Mouse (Mus musculus) kidney, adult 2 months (tissue): ENCODE results near the gene Trim37. TPM values are rescaled to one million over a fixed set of nuclear protein-coding genes. Genes with fewer than 3 reads are reported as not detected.

Experiments used
- DNase-seq: peaks from one replicate; pipeline ENCODE4 v3.0.0; 2021
- H3K27ac ChIP-seq: fragments of 200-500 bp; 2 replicates; pipeline ENCODE4 v1.5.1; 2012; ENCODE audit warnings: low read depth, low read length, control low read depth, inconsistent platforms; ENCODE audit not compliant: insufficient read depth
- H3K27me3 ChIP-seq: fragments of 200-500 bp; replicated peaks from 2 replicates; pipeline ENCODE4 v1.6.1; 2012; ENCODE audit warnings: mild to moderate bottlenecking, moderate library complexity, low read length, inconsistent platforms; ENCODE audit not compliant: control insufficient read depth, insufficient read depth
- H3K36me3 ChIP-seq: fragments of 200-500 bp; 2 replicates; pipeline ENCODE4 v1.6.1; 2012; ENCODE audit warnings: mild to moderate bottlenecking, moderate library complexity, low read length, inconsistent platforms; ENCODE audit not compliant: control insufficient read depth, insufficient read depth
- H3K4me1 ChIP-seq: fragments of 200-500 bp; 2 replicates; pipeline ENCODE4 v1.6.1; 2011; ENCODE audit warnings: low read length; ENCODE audit not compliant: control insufficient read depth, insufficient read depth
- H3K4me3 ChIP-seq: fragments of 200-500 bp; 2 replicates; pipeline ENCODE4 v1.5.1; 2011; ENCODE audit warnings: mild to moderate bottlenecking, low read depth, low read length, control low read depth; ENCODE audit not compliant: insufficient read depth
- CTCF ChIP-seq: fragments of 200-500 bp; conservative IDR thresholded peaks from 2 replicates; pipeline ENCODE4 v1.5.1; 2011; ENCODE audit warnings: low read depth, mild to moderate bottlenecking, control low read depth, low read length, moderate library complexity, mixed read lengths; ENCODE audit not compliant: insufficient read depth, insufficient read length
- POLR2A ChIP-seq: fragments of 200-500 bp; IDR thresholded peaks from one replicate; pipeline ENCODE4 v1.6.1; 2011; ENCODE audit warnings: low read depth, low read length, control low read depth
- WGBS: fragments of 180-500 bp; shearing (Covaris S2); methylation state at CpG from one replicate; pipeline ENCODE4 v1.1.7; 2018; 5-methylcytosine and 5-hydroxymethylcytosine counted together
- polyA plus RNA-seq: library from polyadenylated mRNA; depleted of rRNA; stranded (reverse); fragments of >200 nt; gene quantifications from 2 replicates; pipeline ENCODE4 v1.2.3, GENCODE M21; 2012; rRNA removed

The Trim37 gene
- 3.9 and 5.1 TPM in 2 replicates for polyA plus RNA-seq

- Histone ChIP-seq H3K36me3 (no peaks in the 10 kb centered on the region), H3K4me3 (peak within 1 kb of the TSS; percentile 85), H3K4me1 (peaks cover 4% of the 10 kb centered on the region; the same call in 1 of the 2 replicates), H3K27ac (peak within 1 kb of the TSS; percentile 63), H3K27me3 (no peaks in the 10 kb centered on the region)
- under 1% methylated on average over 102 of the region's 105 CpGs for WGBS
- TF ChIP-seq CTCF (no peak), POLR2A (no peak)
- peak; percentile 94 for DNase-seq
These were observed at the start of gene Trim37 for GRCm38 (mm10) chr11:87126824-87127816. TSS of gene Trim37 (plus strand) at chr11:87127077.

- DNase-seq = no peak
- 48% methylated on average over 1 of the region's 1 CpGs for WGBS
- Histone ChIP-seq H3K36me3 (no peaks in the 10 kb centered on the region; the same call in none of the 2 replicates), H3K27me3 (no peaks in the 10 kb centered on the region), H3K4me1 (peaks cover 17% of the 10 kb centered on the region; the same call in 1 of the 2 replicates), H3K27ac (no peak overlapping the region), H3K4me3 (no peak overlapping the region)
- TF ChIP-seq CTCF (no peak), POLR2A (no peak)
These were observed 43.2 kb upstream of the Trim37 start for GRCm38 (mm10) chr11:87083712-87084111.

- 85% methylated on average over 13 of the region's 13 CpGs for WGBS
- Histone ChIP-seq H3K27me3 (no peaks in the 10 kb centered on the region), H3K4me1 (peaks cover 17% of the 10 kb centered on the region; the same call in 1 of the 2 replicates), H3K27ac (no peak overlapping the region), H3K36me3 (no peaks in the 10 kb centered on the region; the same call in 1 of the 2 replicates), H3K4me3 (peak overlapping the region; percentile 81; the same call in 1 of the 2 replicates)
- TF ChIP-seq CTCF (no peak), POLR2A (no peak)
- no peak for DNase-seq
These were observed 41.4 kb upstream of the Trim37 start for GRCm38 (mm10) chr11:87085461-87085860.

GRCm38 (mm10) chr11:87086290-87086984 is 40.4 kb upstream of the Trim37 start, which contains the start of gene Smg8:
TSS of gene Smg8 (minus strand) at chr11:87086774.
- peak; percentile 88 for DNase-seq
- Histone ChIP-seq H3K4me3 (peak within 1 kb of the TSS; percentile 81), H3K27ac (peak within 1 kb of the TSS; percentile 17; the same call in 1 of the 2 replicates), H3K27me3 (no peaks in the 10 kb centered on the region), H3K36me3 (no peaks in the 10 kb centered on the region; the same call in 1 of the 2 replicates), H3K4me1 (peaks cover 17% of the 10 kb centered on the region; the same call in 1 of the 2 replicates)
- WGBS = under 1% methylated on average over 43 of the region's 43 CpGs
- TF ChIP-seq POLR2A (no peak), CTCF (no peak)

GRCm38 (mm10) chr11:87087142-87087541 is 39.7 kb upstream of the Trim37 start:
- no peak for DNase-seq
- 57% methylated on average over 2 of the region's 2 CpGs for WGBS
- Histone ChIP-seq H3K36me3 (no peaks in the 10 kb centered on the region; the same call in 1 of the 2 replicates), H3K4me1 (peaks cover 17% of the 10 kb centered on the region; the same call in 1 of the 2 replicates), H3K27me3 (no peaks in the 10 kb centered on the region), H3K4me3 (no peak overlapping the region; the same call in 1 of the 2 replicates), H3K27ac (no peak overlapping the region)
- TF ChIP-seq CTCF (no peak), POLR2A (no peak)

GRCm38 (mm10) chr11:87108409-87108754 is 18.5 kb upstream of the Trim37 start, which contains the start of gene Prr11:
TSS of gene Prr11 (minus strand) at chr11:87108708.
- no peaks in the 10 kb centered on the region for H3K36me3 ChIP-seq
- H3K27ac ChIP-seq = peak within 1 kb of the TSS; percentile 88
- DNase-seq = no peak
- H3K4me1 ChIP-seq = no peaks in the 10 kb centered on the region; the same call in 1 of the 2 replicates
- H3K27me3 ChIP-seq = no peaks in the 10 kb centered on the region
- TF ChIP-seq CTCF = no peak
- no peak for TF ChIP-seq POLR2A
- WGBS = under 1% methylated on average over 14 of the region's 14 CpGs
- H3K4me3 ChIP-seq = peak within 1 kb of the TSS; percentile 77
